Mouse (Mus musculus) ES-Bruce4 (cell line): ENCODE results near the gene Rprd1b.

Experiments
- CTCF ChIP-seq: IDR thresholded peaks from one replicate; pipeline ENCODE4 v1.8.1; 2011; ENCODE audit warnings: low read depth, low read length
- EP300 ChIP-seq: IDR thresholded peaks from 2 replicates; pipeline ENCODE4 v1.6.1; 2011; ENCODE audit warnings: low read depth, low read length; ENCODE audit not compliant: insufficient read depth

DNA sequence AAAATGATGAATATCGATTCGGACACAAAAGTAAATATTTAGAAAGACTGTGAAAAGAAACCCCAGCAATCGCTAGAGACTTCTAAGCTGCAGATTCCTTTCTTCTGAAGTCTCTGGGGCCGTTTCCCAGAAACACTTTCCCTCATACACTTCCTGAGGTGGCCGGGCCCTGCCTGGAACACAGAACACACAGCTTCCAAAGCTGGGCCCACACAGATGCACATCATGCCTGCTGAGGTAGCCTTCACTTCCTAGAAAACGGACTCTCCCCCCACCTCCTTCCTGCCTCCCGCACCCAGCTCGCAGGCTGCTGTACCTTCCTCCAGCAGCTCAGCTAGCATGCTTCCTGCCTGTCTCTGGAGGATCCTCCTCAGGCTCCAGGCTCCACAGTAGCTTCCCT lies 81.2 kb downstream of the Rprd1b start:
- TF ChIP-seq EP300 (no peak), CTCF (no peak)
